Mouse (Mus musculus) spleen, adult 18-20 months (tissue): ENCODE data around the gene Zwilch.

Experiments used
- DNase-seq, 2 experiments: peaks; one replicate each; pipeline ENCODE4 v3.0.0; 2022; ENCODE audit warnings: mixed read lengths in 2 of 2

The Zwilch gene

GRCm38 (mm10) chr9:64105301-64105700 is 67.6 kb downstream of the Zwilch start:
- DNase-seq: no peak

- DNase-seq: peak; percentile 48 to 77
These were observed 72.5 kb downstream of the Zwilch start for GRCm38 (mm10) chr9:64100442-64100841.

DNA sequence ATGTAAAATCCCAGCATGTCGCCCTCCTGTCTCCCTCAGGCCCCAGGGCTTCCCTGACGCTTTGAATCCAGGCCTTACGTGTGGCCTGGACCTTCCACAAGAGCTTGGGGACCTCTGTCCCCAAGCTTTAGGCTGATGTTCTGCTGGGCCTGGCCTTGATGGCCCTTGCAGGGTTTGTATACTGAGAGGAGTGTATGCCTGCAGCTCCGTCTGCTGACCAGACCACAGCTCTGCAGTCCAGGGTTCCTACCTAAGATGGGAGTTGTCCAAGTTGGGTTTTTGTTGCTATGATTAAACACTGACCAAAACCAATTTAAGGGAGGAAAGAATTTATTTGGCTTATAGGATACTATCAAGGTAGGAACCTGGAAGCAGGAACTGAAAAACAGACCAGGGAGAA is 74.6 kb downstream of the Zwilch start:
- no peak for DNase-seq

GRCm38 (mm10) chr9:64094083-64094482 is 78.8 kb downstream of the Zwilch start:
- DNase-seq: no peak

- no peak for DNase-seq
These were observed 83.9 kb downstream of the Zwilch start for GRCm38 (mm10) chr9:64089004-64089403.

GRCm38 (mm10) chr9:64088346-64088745 is 84.6 kb downstream of the Zwilch start:
- no peak for DNase-seq

DNA sequence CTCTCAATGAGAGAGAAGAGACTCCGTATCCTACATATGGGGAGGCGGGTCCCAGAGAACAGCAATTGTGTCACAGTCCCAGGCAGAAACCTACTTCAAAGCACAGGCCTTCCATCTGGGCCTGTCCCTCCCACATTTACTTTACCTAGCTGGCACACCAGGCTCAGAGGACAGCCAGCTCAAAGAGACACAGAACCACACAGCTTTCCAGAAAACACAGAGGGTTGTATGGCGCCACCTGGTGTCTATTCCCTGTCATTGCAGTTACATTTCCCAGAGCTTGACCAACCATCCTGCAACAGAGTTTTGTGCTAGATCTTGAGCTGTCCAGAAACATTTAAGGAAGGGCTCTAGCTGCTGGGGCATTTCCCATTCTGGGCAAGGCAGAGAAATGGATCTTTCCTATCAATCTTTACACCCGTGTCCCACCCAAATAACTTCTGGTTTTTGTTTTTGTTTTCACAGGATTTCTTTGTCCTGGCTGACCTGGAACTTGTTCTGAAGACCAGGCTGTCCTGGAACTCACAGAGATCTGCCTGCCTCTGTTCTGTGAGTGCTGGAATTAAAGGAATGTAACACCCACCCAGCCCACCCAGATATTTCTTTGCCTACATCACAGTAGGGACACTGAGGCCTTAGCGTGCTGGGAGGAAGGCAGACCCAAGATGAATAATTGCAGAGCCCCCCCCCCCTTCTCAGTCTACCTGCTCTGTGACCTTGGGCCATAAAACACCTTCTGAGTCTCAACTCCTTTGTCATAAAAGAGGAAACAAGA is 85.3 kb downstream of the Zwilch start:
- peak; percentile 22 to 59 for DNase-seq
